Mouse (Mus musculus) erythroblast, embryonic 14.5 days (primary cell): ENCODE measurements around the gene Mdp1.

Experiments
- GATA1 ChIP-seq: IDR thresholded peaks from 2 replicates; pipeline ENCODE4 v1.6.1; 2012; ENCODE audit warnings: low read length, inconsistent platforms, mixed read lengths
- TAL1 ChIP-seq: IDR thresholded peaks from 3 replicates; pipeline ENCODE4 v1.6.1; 2012; ENCODE audit warnings: low read length, inconsistent platforms, mixed read lengths

DNA sequence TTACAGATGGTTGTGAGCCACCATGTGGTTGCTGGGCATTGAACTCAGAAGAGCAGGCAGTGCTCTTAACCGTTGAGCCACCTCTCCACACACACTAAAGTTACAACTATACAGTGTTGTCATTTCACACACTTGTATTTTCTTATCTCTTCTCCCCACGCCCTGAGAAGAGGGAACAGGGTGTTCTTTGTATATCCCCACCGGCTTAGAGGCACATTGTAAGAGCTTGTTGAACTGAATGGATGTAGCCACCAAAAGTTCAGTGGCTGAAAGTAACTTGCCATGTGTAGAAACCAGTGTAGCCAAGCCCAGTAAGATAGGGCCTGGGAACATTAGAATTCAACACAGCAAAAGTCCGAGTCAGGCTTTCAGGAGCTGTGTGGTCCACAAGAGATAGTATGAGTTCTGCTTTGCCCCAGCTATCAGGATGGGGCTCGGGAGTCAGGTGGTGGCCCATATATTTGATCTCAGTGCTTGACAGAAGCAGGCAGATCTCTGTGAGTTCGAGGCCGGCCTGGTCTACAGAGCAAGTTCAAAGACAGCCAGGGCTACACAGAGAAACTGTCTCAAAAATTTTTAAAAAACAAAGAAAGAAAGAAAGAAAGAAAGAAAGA, 45.6 kb downstream of the Mdp1 start:
- TF ChIP-seq GATA1 (0 out of 2 replicates have a peak, but pooled peaks have one; percentile 31), TAL1 (no peak)
